Mouse (Mus musculus) neural tube, embryonic 15.5 days (tissue): ENCODE results near the gene Scrn1. TPM values are rescaled to one million over a fixed set of nuclear protein-coding genes. Genes with fewer than 3 reads are reported as not detected.
A peak's percentile ranks its signal among the peaks of the same experiment; 100 is the strongest.

ENCODE experiments used
- ATAC-seq: fragments of 200-750 bp; cut with Nextera tagmentation; 2 replicates; pipeline ENCODE4 v1.8.0; 2017; ENCODE audit warnings: mild to moderate bottlenecking, moderate TSS enrichment, moderate library complexity; ENCODE audit not compliant: low FRiP score
- H3K27ac ChIP-seq: fragments of 300-500 bp; sonication (generic); replicated peaks from 2 replicates; pipeline ENCODE4 v1.5.1; 2015; ENCODE audit warnings: mild to moderate bottlenecking, inconsistent platforms
- H3K27me3 ChIP-seq: fragments of 300-500 bp; sonication (generic); replicated peaks from 2 replicates; pipeline ENCODE4 v1.6.1; 2015; ENCODE audit warnings: inconsistent platforms
- H3K36me3 ChIP-seq: fragments of 300-500 bp; sonication (generic); 2 replicates; pipeline ENCODE4 v1.6.1; 2015; ENCODE audit warnings: inconsistent platforms
- H3K4me1 ChIP-seq: fragments of 300-500 bp; sonication (generic); 2 replicates; pipeline ENCODE4 v1.6.1; 2015; ENCODE audit warnings: inconsistent platforms
- H3K4me2 ChIP-seq: fragments of 300-500 bp; sonication (generic); 2 replicates; pipeline ENCODE4 v1.6.1; 2015; ENCODE audit warnings: inconsistent platforms, mild to moderate bottlenecking, moderate library complexity
- H3K4me3 ChIP-seq: fragments of 300-500 bp; sonication (generic); replicated peaks from 2 replicates; pipeline ENCODE4 v1.5.1; 2015; ENCODE audit warnings: mild to moderate bottlenecking, inconsistent platforms
- H3K9ac ChIP-seq: fragments of 300-500 bp; sonication (generic); replicated peaks from 2 replicates; pipeline ENCODE4 v1.6.1; 2015; ENCODE audit warnings: mild to moderate bottlenecking, inconsistent platforms
- H3K9me3 ChIP-seq: fragments of 300-500 bp; sonication (generic); replicated peaks from 2 replicates; pipeline ENCODE4 v1.6.1; 2016; ENCODE audit warnings: inconsistent platforms
- WGBS: fragments of 180-500 bp; shearing (Covaris S2); methylation state at CpG from one replicate; pipeline ENCODE4 v1.1.7; 2015; ENCODE audit warnings: mixed read lengths; 5-methylcytosine and 5-hydroxymethylcytosine counted together
- polyA plus RNA-seq: library from polyadenylated mRNA; unstranded; fragments of >200 nt; fragmentation: Nextera tagmentation; extraction: Ambion mirVana; gene quantifications from 2 replicates; pipeline ENCODE4 v1.2.1, GENCODE M21; 2015

Scrn1 gene
- polyA plus RNA-seq, 1 experiment from 2014 or later = 98.3 TPM

DNA sequence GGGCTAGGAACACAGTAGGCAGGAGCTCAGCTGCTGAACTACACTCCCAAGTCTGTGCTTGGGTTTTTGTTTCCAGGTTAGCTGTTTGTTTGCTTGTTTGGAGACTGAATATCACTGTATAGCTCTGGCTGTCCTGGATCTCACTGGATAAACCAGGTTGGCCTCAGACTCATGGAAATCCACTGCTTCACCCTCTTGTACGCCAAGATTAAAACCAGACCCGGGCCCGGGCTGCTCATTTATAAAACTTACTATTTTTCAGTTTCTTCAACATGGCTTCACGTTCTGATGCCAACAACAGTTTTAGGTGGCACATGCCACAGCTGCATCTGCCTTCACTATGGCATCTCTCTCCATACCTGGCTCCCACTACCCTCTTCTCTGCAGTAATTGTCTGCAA, 2.7 kb downstream of the Scrn1 start:
- 93% methylated on average over 4 of the region's 4 CpGs for WGBS
- Histone ChIP-seq H3K27ac (no peak overlapping the region), H3K36me3 (no peaks in the 10 kb centered on the region), H3K4me3 (no peak overlapping the region; the same call in 1 of the 2 replicates), H3K9ac (no peak overlapping the region), H3K4me1 (peaks cover 63% of the 10 kb centered on the region), H3K27me3 (no peaks in the 10 kb centered on the region), H3K9me3 (no peaks in the 10 kb centered on the region), H3K4me2 (peak overlapping the region; percentile 76)
- ATAC-seq = no peak

GRCm38 (mm10) chr6:54562018-54562809, 4.1 kb downstream of the Scrn1 start:
- H3K4me2 ChIP-seq = no peak overlapping the region
- no peak for ATAC-seq
- no peaks in the 10 kb centered on the region for H3K9me3 ChIP-seq
- H3K9ac ChIP-seq = no peak overlapping the region
- WGBS = 74% methylated on average over 15 of the region's 17 CpGs
- H3K36me3 ChIP-seq = no peaks in the 10 kb centered on the region
- H3K4me1 ChIP-seq = peaks cover 59% of the 10 kb centered on the region
- H3K27ac ChIP-seq = no peak overlapping the region
- no peaks in the 10 kb centered on the region; the same call in 1 of the 2 replicates for H3K27me3 ChIP-seq
- H3K4me3 ChIP-seq = no peak overlapping the region

DNA sequence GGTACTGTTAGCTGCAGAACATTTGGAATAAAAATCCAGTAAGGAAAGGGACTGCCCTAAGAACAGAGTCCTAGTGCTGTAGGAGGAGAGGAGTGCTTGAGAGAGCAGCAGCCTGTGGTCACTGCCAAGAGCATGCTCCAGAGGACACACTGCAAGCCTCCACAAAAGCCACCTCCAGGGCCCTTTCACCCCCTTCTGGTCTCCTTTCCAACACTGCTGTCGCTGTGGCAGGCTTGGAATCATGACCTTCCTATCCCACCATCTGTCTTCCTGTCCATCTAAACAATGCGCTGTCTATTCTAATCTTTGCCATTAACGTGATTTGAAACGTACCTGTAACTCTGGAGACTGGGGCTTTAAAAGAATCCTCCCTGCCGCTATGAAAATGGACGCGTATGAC, 7.8 kb downstream of the Scrn1 start:
- no peak overlapping the region for H3K27ac ChIP-seq
- no peaks in the 10 kb centered on the region for H3K36me3 ChIP-seq
- H3K4me2 ChIP-seq = no peak overlapping the region
- H3K4me3 ChIP-seq = no peak overlapping the region
- no peaks in the 10 kb centered on the region for H3K9me3 ChIP-seq
- peaks cover 47% of the 10 kb centered on the region for H3K4me1 ChIP-seq
- no peak for ATAC-seq
- no peak overlapping the region for H3K9ac ChIP-seq
- WGBS = 58% methylated on average over 7 of the region's 7 CpGs
- H3K27me3 ChIP-seq = no peaks in the 10 kb centered on the region; the same call in 1 of the 2 replicates

DNA sequence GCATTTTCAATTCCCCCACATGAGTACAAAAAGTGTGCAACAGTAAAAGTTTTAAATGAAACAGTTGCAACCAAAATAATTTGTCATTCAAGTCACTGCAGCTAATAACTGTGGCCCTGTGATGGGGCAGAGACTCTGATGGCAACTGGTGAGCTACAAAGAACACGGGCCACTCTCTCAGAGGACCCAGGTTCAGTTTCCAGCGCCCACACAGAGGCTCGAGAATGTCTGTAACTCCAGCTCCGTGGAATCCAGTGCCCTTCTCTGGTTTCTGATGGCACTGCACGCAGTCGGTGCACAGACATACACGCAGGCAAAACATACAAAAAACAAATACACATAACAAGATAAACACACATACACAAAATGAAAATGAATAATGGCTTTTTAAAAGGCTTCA, 8.6 kb downstream of the Scrn1 start:
- no peak overlapping the region for H3K4me2 ChIP-seq
- no peaks in the 10 kb centered on the region for H3K36me3 ChIP-seq
- peaks cover 47% of the 10 kb centered on the region for H3K4me1 ChIP-seq
- no peaks in the 10 kb centered on the region; the same call in 1 of the 2 replicates for H3K27me3 ChIP-seq
- no peaks in the 10 kb centered on the region for H3K9me3 ChIP-seq
- 94% methylated on average over 7 of the region's 7 CpGs for WGBS
- no peak overlapping the region for H3K27ac ChIP-seq
- H3K9ac ChIP-seq = no peak overlapping the region
- no peak for ATAC-seq
- H3K4me3 ChIP-seq = no peak overlapping the region

- no peak overlapping the region for H3K27ac ChIP-seq
- WGBS = 29% methylated on average over 1 of the region's 1 CpGs
Measured at GRCm38 (mm10) chr6:54555816-54556215, 10.5 kb downstream of the Scrn1 start.

DNA sequence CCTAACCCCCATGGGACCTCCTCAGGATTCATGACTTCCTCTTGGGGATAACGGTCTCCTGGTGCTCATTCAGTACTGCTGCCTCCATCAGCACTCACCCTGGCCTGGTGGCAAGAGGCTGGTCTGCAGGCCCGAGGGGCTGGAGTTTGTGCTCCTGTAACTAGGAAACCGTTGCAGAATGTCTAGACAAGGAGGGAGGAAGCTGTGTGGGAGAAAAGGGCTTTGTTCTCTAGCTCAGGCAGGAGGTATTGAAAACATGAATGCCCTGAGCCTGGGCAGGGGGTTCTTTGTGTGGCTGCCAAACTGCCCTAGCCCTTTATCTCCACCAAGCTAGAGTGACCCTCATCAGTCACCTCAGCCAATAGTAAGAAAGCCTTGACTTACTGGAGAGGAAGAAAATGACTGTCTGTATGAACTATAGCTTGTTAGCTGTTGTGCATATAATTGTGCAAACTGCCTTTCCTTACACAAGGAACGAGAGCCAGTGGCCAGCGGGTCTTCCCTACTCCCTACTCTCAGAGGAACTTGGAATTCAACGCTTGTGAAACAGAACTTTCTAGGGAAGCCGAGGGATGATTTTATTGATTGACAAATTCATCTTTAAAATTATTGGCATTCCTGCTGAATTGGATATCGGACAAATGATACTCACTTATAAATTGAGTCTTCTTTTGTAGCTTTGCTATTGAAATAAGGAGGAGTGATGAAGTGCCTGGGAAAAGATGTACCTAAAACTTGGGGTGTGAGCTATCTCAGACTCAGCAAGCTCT, 11.8 kb downstream of the Scrn1 start:
- Histone ChIP-seq H3K27ac (peak overlapping the region; percentile 60), H3K36me3 (no peaks in the 10 kb centered on the region), H3K9me3 (no peaks in the 10 kb centered on the region), H3K4me1 (peaks cover 47% of the 10 kb centered on the region), H3K4me3 (no peak overlapping the region), H3K4me2 (no peak overlapping the region), H3K9ac (no peak overlapping the region), H3K27me3 (no peaks in the 10 kb centered on the region; the same call in 1 of the 2 replicates)
- ATAC-seq = peak; percentile 62; the same call in 1 of the 2 replicates
- 14% methylated on average over 8 of the region's 8 CpGs for WGBS

More at GRCm38 (mm10) chr6:54555816-54556215, 10.5 kb downstream of the Scrn1 start:
- Histone ChIP-seq H3K9ac (no peak overlapping the region), H3K4me2 (no peak overlapping the region), H3K27me3 (no peaks in the 10 kb centered on the region; the same call in 1 of the 2 replicates), H3K4me3 (no peak overlapping the region), H3K36me3 (no peaks in the 10 kb centered on the region), H3K9me3 (no peaks in the 10 kb centered on the region), H3K4me1 (peaks cover 51% of the 10 kb centered on the region)
- ATAC-seq = no peak

DNA sequence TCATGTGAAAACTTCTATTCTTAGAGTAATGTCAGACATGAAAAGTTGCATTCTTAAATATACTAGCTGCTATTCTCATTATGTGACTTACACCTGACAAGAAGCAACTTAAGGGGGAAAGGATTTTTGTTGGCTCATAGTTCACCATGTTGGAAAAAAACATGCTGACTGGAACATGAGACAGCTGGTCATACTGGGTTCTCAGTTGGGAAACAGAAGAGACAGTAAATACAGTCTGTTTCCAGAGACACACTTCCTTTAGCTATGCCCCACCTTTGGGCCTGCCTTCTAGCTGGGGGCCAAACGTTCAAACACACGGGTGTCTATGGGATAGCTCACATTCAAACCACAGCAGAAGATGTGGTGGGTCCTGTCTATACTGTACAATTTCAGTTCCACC, 12.7 kb downstream of the Scrn1 start:
- no peak overlapping the region for H3K4me3 ChIP-seq
- no peaks in the 10 kb centered on the region; the same call in 1 of the 2 replicates for H3K27me3 ChIP-seq
- H3K36me3 ChIP-seq = no peaks in the 10 kb centered on the region
- no peak overlapping the region for H3K9ac ChIP-seq
- H3K9me3 ChIP-seq = no peaks in the 10 kb centered on the region
- WGBS = 56% methylated on average over 2 of the region's 2 CpGs
- no peak overlapping the region for H3K4me2 ChIP-seq
- no peak for ATAC-seq
- no peak overlapping the region for H3K27ac ChIP-seq
- peaks cover 53% of the 10 kb centered on the region for H3K4me1 ChIP-seq

DNA sequence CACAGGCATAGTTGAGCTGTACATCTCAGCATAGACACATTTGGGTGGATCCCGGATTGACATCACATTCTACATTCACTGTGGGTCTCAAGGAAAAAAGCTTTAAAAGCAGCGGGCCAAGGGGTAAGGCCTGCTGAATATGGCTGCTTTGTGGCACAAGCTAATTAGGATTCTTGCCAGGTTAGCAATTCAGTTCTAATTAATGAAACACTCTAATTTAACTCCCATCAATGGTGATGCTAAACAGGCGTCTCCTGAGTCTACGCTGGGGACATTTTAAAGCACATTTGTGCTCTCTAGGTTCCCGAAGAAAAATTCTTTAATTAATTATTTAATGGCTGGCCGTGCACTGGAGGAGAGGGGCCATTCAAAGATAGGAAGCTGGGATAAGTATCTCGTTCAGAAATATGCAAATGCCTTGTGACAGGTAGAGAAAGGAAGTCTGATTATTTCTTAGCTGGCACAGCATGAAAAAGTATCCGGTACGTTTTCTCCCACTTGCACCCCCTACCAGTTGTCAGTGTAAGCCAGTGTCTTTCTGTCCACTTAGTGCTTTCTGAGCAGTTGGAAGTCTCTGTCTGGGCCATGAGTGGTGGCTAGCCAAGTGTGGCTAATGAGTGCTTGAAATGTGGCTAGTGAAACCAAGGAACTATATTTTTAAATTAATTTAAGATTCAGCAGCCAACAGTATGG, 13.4 kb downstream of the Scrn1 start:
- H3K4me2 ChIP-seq = no peak overlapping the region; the same call in 1 of the 2 replicates

DNA sequence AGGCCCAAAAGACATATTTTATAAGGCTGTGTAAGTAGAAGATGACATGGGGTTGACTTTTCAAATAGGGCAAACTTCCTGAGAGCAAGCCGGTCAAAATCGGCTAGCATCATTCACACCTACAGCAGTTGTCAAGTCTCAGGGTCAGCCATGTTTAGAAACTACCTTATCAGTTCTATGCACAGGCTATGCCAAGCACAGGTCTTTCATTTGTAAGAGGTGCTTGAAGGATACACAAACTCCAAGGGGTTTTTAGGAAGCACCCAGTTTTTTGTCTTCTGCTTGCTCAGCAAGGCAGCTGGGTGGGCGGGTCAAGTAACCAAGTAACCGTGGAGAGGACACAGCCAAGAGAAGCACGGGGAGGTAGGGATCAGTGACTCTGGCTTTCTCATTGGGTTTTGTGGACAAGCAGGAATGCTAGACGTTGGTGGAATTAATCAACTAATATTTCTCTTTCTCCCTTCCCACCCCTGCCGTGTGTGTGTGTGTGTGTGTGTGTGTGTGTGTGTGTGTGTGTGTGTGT, 15.4 kb downstream of the Scrn1 start:
- ATAC-seq = no peak
- Histone ChIP-seq H3K36me3 (no peaks in the 10 kb centered on the region), H3K4me1 (peaks cover 55% of the 10 kb centered on the region), H3K9ac (no peak overlapping the region), H3K4me3 (no peak overlapping the region), H3K27me3 (no peaks in the 10 kb centered on the region), H3K4me2 (no peak overlapping the region), H3K27ac (no peak overlapping the region), H3K9me3 (no peaks in the 10 kb centered on the region)
- 63% methylated on average over 6 of the region's 7 CpGs for WGBS

More for the DNA sequence above, 13.4 kb downstream of the Scrn1 start:
- Histone ChIP-seq H3K4me3 (no peak overlapping the region), H3K4me1 (peaks cover 55% of the 10 kb centered on the region), H3K27me3 (no peaks in the 10 kb centered on the region), H3K9me3 (no peaks in the 10 kb centered on the region), H3K27ac (peak overlapping the region; percentile 41; the same call in 1 of the 2 replicates), H3K9ac (no peak overlapping the region), H3K36me3 (no peaks in the 10 kb centered on the region)
- WGBS = 18% methylated on average over 9 of the region's 9 CpGs
- ATAC-seq = peak; percentile 58

- no peak for ATAC-seq
- H3K9me3 ChIP-seq = no peaks in the 10 kb centered on the region
- H3K4me2 ChIP-seq = no peak overlapping the region
- H3K4me3 ChIP-seq = no peak overlapping the region
- 64% methylated on average over 4 of the region's 4 CpGs for WGBS
- H3K9ac ChIP-seq = no peak overlapping the region
- no peaks in the 10 kb centered on the region for H3K36me3 ChIP-seq
- H3K4me1 ChIP-seq = peaks cover 45% of the 10 kb centered on the region
- H3K27me3 ChIP-seq = no peaks in the 10 kb centered on the region
- H3K27ac ChIP-seq = no peak overlapping the region
Measured at GRCm38 (mm10) chr6:54549311-54549710, 17.0 kb downstream of the Scrn1 start.

DNA sequence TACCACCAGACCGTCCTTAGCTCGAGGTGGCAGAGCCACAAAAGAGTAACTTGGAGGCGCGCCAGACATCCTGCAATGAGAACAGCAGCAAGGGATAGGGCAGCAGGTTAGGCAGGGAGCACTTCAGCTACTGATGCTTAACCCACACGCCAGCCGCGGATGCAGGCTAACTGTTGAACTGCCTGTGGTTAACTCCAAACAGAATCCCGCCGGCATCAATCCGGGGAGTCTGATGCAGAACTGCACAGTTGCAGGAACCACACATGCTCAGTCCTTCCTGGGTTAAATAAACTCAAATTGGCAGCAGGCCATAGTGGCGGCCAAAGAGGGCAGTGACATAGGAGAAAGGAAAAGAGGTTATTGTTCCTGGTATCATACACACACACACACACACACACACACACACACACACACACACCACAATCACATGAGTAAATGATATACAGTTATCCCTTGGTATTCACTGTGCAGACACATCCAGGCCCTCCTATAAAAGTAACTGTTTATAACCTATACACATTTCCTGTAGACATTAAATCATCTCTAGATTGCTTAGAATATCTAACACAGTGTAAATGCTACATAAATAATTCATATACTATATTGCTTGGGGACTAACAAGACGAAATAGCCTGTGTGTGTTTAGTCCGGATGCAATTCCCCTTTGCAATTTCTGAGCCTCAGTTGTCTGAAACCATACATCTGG, 17.8 kb downstream of the Scrn1 start:
- Histone ChIP-seq H3K4me1 (peaks cover 38% of the 10 kb centered on the region), H3K27ac (0 out of 2 replicates have a peak overlapping the region, but pooled peaks have one; percentile 15), H3K9ac (no peak overlapping the region), H3K36me3 (peaks cover 5% of the 10 kb centered on the region), H3K27me3 (no peaks in the 10 kb centered on the region), H3K4me2 (no peak overlapping the region), H3K4me3 (no peak overlapping the region), H3K9me3 (no peaks in the 10 kb centered on the region)
- peak; percentile 58 for ATAC-seq
- 48% methylated on average over 13 of the region's 13 CpGs for WGBS
